Mouse (Mus musculus) cerebellum, postnatal 14 days (tissue): Measurements from ENCODE around the gene Camta1.

Experiments used
- DNase-seq, 2 experiments: peaks; one replicate each; pipeline ENCODE4 v3.0.0; 2021; ENCODE audit warnings: mixed read lengths in 2 of 2

The Camta1 gene

DNA sequence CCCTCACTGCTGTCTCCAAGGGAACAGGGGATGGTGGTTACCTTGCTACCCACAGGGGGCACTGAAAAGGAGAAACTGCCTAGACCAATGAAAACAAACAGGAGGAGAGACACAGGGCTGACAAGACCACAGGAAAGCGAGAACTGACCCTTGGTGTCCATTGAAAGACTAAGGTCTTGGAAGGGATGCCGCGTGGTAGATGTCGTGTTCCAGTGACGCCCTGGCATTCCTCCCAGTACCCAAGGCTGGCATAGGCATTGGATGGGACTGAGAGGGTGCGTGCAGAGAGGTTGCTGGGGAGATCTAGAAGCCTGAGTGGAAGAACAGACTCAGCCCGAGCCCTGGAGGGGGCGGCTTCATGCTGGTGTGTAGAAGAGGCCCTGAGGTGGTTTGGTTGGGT lies 550.9 kb downstream of the Camta1 start:
- DNase-seq, result peak in 1 of 2 experiments; percentile 50

DNA sequence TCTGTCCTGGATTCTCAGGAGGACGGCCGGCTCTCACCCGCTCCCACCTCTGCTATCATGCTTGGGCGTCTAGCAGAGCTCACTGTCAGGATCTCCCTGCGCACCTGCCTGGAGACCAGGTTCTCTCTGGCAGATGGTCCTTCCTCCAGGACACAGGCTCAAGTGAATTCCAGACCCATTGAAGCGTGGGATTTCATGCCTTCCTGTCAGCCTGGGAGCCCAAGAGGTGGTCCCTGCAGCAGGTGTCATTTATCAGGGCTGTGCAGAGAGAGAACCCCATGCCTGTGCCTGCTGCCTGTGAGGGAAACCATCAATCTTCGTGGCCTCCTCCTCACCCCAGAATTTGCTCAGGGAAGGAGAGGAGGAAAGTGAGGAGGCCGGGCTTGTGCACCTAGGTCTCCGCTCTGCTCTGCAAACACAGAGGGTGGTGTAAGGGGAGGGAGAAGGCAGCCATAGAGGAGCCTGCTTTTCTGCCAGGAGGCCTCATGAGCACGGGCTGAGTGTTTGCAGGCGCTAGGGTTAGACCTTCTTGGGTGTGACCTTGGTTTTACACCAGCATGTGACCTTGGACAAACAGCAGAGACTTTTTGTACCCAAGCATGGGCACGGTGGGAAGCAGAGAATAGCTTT lies 551.5 kb downstream of the Camta1 start:
- DNase-seq, result peak; percentile 50 to 70

DNA sequence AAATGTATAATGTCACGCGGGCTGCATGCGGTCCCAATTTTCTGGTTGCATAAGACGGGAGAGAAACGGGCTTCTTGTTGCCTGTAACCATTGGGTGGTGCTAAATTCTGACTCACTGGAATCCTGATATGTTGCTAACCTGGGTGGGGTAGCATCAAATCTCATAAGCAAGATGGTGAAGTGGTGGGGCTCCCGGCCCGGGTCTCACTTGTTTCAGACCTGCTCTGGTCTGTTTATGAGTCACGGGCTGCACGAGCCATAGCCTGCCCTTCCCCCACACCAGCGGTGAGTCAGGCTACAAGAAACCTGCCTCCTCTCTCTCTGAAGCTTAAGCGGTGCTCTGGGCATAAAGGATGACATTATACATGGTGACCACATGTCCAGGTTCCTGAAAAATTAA lies 554.8 kb downstream of the Camta1 start:
- DNase-seq, result no peak

DNA sequence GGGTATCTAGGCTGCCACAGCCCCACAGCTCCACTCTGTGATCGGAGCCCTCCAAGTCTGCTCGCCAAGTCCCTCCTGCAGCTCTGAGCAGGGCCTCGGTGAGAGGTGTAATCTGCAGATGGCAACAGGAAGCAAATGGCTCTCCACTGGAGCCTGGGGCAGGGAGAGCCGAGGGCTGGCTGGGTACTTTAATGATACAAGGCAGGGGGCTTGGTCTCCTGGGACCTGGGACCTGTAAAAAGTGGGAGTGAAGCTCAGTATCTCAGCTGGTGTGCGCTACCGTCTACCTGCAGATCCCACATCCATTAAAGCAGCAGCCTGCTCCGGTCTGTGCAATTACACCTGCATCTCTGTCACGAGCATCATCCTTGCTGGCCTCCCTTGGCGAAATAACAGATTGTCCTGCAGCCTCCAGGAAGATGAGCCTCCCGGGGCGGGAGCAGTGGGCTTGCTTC lies 555.3 kb downstream of the Camta1 start:
- DNase-seq, result peak; percentile 45 to 66

DNA sequence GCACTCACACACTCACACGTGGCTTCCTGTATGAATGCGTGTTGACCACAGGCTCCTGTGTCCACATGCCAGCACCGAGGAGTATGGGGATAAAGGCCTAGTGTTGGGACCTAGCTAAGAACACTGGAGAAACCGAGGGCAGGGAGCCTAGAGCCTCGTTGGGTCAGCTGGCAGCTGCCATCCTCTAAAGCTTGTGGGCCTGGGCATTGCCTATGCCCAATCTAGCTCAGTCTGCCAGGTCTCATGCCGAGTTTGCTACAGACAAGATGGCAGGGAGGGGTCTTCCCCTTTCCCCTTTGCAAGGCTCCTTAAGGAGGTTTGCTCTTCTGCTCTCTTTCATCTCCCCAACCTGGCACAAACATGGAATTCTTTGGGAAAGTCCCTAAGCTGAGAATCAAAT lies 555.9 kb downstream of the Camta1 start:
- DNase-seq, result peak; percentile 51 to 62

DNA sequence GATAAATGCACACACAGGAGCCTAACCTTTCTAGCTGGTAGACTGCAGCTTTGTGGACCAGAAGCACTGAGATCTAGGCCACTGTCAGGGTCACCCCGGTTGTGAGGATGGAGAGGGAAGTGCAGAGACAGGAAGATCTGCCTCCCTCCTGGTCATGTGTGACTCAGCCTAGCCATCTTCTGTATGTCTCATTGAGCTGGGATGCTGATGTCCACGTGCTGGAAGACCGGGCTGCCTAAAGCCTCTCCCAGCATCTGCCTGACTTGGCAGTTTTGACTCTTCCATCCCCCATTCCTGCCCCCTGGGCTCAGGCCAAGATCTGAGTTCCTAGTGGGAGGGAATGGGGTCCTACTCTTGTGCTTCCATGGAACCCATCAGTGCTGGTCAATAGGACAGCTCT lies 557.7 kb downstream of the Camta1 start:
- no peak for DNase-seq

DNA sequence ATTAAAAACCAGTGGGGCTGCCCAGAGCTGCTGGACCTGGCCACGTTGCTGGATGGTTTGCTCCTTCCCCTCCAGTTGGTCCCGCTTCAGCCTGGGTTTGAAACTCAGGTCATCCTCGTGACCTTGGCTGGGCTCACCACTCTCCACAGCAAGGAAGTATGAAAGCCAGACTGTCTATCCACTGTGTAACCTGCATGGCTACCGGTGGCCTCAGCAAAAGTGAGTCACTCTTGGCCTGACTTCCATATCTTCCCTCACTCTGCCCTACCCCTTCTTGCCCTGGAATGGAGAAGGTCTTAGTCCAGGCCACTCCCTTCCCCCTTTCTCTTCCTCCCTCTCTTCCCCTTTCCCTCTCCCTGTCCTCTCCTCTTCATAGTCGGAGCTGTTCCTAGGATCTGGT lies 558.2 kb downstream of the Camta1 start:
- no peak for DNase-seq

DNA sequence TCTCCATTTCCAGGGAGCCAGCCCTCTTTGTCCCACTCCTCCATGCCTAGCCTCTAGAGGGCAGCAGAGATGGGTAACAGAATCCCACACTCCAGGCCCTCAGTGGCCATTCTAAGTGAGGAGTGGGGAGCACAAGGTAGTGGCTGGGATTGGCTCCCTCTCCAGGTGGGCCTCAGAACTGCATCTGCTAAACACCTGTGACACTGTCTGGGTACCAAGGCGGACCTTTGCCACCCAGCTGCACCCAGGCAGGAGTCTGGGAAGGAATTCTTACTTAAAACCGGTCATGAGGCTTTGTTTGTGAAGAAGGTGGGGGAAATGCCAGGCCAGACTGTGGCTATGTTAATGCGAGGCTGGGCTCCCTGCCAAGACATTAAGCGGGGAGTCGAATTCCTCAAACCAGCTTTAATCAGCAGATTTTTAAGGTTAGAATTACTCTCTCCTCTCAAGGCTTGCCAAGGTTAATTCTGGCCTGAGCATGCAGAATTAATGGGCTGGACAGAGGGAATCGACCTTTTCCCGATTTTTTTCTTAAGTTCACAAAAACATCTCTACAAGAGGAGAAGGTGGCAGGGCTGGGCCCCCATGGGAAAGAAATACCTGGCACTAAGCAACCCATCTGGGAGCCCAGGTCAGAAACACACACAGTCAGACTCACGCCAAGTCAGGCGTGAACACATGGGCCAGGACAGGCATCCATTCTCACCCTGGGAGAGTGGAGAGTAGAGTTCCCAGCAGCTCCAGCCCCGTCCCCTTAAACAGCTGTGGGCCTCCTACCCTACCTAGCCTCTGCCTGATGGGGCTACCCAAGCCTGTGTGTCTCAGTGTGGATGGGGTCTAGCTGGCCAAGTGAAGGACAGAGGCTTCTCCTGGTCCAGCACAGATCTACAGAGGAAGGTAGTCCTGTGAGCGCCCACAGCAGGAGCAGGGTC lies 559.2 kb downstream of the Camta1 start:
- peak; percentile 67 to 76 for DNase-seq

DNA sequence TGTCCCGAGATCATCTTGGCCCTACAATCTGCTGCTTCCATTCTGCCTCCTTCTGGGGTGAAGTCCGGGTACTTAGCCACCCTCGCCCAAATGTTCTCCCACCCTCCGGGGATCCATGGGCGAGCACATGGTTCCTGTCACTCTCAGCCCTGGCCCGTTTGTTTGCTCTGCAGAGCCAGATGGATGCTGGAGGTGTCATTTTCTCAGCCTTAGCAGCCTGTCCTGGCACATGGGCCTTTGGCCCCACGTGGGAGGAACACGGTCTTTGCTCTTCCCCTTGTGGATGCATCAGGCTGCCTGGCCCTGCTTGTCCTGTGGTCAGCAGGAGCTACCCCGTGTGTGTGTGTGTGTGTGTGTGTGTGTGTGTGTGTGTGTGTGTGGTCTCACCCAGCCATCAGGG lies 560.3 kb downstream of the Camta1 start:
- DNase-seq, result peak in 1 of 2 experiments; percentile 59

DNA sequence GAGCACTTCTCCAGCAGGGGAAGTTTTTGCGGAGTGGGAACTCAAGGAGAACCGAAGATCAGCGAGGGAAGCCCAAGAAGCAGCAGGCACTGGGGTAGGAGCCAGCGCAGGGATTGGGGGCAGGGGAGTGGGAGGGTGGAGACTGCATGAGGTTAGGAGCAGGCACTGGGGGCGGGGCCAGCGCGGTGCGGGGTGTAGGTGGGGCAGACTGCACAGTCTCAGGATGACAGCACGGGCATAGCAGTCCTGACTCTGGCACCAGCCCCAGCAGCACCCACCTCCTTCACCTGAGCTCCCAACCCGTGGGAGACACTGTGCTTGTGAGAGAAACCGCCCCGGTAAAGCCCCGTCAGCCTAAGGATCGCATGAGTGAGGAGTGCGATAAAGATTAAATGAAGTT lies 561.0 kb downstream of the Camta1 start:
- peak in 1 of 2 experiments; percentile 52 for DNase-seq

DNA sequence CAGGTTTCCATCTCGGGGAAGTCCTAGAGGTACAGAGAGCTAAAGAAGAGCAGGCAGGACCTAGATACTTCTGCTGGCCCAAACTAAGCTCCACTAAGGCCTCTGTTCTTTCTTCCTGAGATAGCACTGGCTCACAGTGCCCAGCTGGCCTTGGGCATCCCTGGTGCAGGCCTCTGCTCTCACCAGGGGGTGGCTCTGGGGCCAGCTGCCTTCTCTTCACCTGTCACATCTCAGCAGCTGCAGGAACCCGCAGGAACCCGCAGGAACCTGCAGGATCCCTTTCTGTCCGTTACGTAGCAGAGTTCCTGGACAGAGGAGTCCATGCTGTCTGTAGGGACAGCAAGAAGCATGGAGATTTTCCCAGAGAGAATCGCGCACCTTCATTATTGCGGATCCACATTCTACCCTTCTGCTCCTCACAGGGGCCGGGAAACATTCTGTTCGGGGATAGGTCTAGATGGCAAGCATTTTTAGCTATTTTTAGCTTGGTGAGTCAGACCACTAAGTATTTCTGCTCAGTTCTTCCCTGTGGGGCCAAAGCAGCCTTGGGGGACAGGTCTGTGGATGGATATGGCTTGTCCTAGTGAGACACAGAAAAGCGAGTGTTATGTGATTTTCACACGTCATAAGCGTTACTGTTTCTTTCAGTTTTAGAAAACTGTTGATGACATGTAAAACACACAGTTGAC lies 566.0 kb downstream of the Camta1 start:
- DNase-seq, result no peak

DNA sequence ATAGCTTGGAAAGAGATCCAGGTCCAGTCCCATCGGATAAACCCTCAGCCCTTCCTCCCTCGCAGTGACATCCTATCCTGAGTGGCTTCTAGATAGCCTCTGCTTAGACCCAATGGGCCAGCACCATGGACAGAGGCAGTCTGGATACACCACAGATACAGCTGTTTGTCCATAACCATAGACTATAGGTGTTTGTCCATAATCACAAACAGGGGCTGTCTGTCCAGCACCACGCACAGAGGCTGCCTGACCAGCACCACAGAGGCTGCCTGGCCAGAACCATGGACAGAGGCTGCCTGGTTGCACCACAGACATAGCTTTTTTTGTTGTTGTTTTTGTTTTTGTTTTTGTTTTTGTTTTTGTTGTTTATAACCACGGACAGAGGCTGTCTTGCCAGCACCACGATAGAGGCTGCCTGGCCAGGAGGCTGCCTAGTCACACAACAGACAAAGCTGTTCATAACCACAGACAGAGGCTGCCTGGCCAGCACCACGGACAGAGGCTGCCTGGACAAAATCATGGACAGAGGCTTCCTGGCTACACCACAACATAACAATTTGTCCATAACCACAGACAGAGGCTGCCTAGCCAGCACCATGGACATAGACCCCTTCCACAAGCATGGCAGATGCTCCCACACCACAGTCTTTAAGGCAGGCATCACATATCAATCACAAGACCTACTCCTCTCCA lies 572.6 kb downstream of the Camta1 start:
- no peak for DNase-seq

DNA sequence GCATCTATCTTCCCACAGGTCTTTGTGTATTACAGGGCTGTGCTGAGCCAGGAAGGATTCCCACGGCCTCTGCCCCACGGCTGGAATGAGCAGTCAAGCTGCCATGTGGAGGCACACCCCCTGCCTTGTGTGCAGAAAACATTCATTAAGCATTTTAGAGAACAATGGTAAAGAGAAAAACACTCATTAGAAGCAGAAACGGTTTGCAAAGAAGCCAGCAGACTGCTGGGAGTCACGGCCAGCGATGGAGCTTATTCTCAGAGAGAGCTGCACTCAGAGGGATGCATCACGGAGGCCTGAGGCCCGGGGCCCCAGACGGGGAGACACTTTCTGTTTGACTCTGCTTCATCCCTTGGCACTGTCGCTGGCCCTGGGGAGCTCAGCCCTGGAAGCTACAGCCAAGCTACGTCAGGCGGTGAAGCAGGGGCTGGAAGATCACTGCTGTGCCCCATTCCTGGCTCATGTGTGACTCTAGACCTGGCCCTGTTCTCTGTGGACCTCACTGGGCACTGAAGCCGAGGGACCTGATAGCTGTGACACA lies 575.7 kb downstream of the Camta1 start:
- no peak for DNase-seq

DNA sequence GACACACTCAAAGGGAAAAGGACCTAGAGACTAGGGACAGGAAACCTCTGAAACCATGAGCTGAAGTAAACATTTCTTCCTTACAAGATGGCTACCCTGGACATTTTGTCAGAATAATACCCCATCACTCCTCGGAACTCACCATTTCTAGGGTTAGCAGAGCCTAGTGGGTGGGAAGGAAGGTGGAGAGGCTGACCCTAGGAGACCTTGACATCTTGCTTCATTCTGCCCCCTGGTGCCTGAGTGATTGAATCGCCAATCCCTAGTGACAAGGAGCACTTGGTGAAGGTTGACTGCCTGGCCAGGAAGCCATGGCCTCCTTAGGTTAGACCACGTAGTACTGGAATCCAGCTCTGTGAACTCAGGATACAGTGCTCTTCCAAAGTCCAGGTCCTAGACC lies 576.2 kb downstream of the Camta1 start:
- no peak for DNase-seq

DNA sequence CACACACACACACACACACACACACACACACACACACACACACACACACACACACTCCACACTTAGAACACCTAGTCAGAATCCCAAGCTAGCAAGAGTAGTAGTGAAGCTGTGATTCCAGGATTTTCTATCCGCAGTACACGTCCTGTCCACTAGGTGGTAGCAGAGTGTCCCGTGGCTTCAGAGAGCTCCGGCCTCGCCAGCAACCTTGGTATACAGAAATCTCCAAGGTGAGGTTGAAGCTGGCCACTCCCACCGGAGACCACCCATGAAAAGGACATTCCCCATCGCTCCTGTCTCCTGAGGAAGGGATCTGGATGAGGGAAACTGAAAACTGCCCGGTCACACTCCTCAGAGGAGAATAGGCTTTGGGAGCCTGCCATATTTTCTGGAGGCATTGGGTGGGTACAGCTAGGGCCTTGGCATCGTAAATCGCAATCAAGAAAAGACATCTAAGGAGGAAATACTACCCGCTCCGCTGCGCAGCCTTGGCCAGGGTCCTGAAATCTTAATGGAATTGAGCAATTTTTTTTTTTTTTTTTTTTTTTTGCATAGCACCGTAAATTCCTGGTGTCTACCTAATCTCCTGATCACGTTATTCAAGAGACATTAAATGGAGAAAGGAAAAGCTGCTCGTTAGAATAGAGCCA lies 578.5 kb downstream of the Camta1 start:
- peak; percentile 88 to 91 for DNase-seq

DNA sequence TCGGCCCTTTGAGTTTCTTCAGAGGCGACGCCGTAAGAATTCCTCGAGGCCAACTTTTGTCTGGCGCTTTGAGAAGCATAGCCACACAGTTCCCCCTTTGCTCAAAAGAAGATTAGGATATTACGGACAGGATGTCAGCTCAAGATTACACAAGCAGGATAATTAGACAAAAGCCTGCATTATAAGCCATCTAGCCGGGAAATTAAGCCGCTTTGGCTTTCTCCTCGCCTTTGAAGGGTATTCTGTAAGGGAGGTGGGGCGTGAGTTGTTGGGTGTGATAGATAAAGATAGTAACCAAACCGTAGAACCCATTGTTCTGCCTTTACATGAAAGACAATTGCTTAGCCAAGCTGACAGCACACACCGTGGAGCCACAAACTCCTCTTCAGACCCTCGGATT lies 579.6 kb downstream of the Camta1 start:
- no peak for DNase-seq

DNA sequence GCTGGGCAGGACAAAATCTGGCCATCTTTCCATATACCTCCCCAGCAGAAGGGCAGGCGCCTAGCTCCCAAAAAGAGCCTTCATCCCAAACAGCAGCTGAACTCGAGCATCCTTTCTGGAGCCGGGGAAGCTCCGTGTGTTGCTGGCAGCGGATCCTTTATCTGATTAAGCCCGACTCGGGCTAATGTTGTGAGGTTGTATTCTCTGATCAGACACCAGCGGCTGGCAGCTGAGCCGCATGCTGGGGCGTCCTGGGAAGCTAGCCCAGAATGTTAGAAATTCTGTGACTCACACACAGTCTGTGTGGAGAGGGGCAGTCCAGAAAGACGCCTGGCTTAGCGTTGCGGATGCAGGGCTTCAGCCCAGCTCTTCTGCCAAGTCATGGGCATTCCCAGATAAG lies 586.4 kb downstream of the Camta1 start:
- DNase-seq, result peak; percentile 69 to 70

DNA sequence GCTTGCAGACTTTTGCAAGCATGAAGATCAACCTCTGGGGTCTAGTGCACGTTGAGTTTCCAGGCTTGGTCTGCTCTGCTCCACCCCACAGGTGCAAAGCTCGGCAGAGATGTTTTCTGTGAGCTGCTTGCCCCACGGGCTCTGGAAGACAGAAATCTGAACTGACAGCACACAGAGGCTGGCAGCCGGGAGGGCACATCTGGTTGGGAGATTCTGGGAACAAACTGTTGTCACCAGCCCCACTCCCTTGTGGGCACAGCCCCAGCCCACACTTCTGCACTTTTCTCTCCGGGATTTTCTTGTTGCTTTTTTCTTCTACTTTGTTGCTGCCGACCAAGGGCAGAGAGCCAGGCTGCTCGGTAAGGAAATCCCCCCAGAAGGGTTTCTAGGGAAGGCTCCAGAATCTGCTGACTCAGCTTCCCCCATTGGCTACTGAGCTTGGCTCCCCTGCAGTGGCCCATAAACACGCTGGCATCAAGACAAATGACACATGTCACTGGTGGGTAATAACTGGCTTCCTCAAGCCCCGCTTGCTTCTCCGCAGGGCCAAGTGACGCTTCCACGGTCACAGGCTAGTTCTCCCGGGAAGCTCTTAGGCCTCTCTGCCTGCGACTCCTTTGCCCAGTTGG lies 597.8 kb downstream of the Camta1 start:
- peak in 1 of 2 experiments; percentile 34 for DNase-seq

DNA sequence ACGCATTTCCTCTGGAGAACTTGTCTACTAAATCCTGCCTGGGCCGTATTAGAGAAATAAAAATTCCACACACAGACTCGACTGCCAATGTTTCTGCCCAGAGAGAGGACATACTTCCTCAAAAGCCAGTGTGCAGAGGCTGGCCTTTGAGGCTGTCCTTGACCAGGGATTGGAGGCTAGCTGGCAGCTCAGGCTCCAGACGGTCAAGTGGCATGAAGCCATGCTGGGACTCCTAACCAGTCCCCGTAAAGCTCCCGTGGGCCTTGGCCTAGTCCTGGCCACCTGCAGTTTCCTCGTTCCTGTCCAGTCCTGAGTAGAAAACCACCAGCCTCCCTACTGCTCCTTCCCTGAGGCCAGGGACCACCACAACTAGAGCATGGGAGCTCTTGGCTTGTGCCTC lies 598.6 kb downstream of the Camta1 start:
- DNase-seq, result peak; percentile 51 to 53

DNA sequence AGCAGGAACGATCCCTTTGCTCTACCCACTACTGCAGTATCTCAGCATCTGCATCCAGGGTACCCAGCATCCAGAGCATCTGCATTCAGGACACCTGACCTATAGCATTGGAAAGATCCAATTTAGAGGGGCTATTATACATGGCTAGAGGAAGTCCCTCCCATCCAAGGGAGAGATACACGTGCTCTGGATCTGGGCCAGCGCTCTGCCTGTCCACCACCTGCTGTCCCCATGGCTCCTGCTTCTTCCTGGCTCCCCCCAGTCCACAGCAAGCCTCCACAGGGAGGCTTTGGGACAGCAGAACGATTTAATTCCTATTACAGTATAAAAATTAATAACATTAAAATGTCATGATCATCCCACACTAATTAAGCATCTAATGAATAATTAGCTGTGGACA lies 605.1 kb downstream of the Camta1 start:
- DNase-seq, result peak; percentile 43 to 59

DNA sequence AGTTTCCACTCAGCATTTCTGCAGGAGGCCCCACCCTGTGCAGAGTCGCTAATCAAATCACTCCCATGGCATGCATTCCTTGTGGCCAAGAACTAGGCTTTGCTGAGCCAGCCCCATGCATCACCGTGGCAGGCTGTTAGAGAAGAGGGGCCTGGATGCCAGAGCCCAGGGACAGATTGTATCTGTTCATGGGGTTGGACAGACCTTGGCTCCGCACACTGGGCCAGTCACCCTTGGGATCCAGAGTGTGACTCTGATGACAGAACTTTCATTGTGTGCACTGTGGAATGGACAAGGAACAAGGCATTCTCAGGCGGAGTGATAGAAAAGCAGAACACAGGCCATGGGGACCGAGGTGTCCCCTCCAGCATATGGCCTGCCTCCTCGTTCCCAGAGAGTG lies 610.9 kb downstream of the Camta1 start:
- no peak for DNase-seq
